Mouse (Mus musculus) kidney, embryonic 15.5 days (tissue): Measurements from ENCODE around the gene Unc13b. TPM values are rescaled to one million over a fixed set of nuclear protein-coding genes. Genes with fewer than 3 reads are reported as not detected.

Experiments
- ATAC-seq: fragments of 200-750 bp; cut with Nextera tagmentation; replicated peaks from 2 replicates; pipeline ENCODE4 v1.8.0; 2017; ENCODE audit warnings: moderate TSS enrichment; ENCODE audit not compliant: low FRiP score
- H3K27ac ChIP-seq: fragments of 300-500 bp; sonication (generic); 2 replicates; pipeline ENCODE4 v1.5.1; 2015; ENCODE audit warnings: mild to moderate bottlenecking, inconsistent platforms
- H3K27me3 ChIP-seq: fragments of 300-500 bp; sonication (generic); 2 replicates; pipeline ENCODE4 v1.6.1; 2015; ENCODE audit warnings: inconsistent platforms
- H3K36me3 ChIP-seq: fragments of 300-500 bp; sonication (generic); 2 replicates; pipeline ENCODE4 v1.6.1; 2015; ENCODE audit warnings: inconsistent platforms
- H3K4me1 ChIP-seq: fragments of 300-500 bp; sonication (generic); 2 replicates; pipeline ENCODE4 v1.6.1; 2015; ENCODE audit warnings: inconsistent platforms
- H3K4me2 ChIP-seq: fragments of 300-500 bp; sonication (generic); 2 replicates; pipeline ENCODE4 v1.6.1; 2015; ENCODE audit warnings: moderate library complexity, mild to moderate bottlenecking, inconsistent platforms
- H3K4me3 ChIP-seq: fragments of 300-500 bp; sonication (generic); replicated peaks from 2 replicates; pipeline ENCODE4 v1.5.1; 2015; ENCODE audit warnings: mild to moderate bottlenecking, inconsistent platforms
- H3K9ac ChIP-seq: fragments of 300-500 bp; sonication (generic); 2 replicates; pipeline ENCODE4 v1.6.1; 2015; ENCODE audit warnings: mild to moderate bottlenecking, inconsistent platforms
- H3K9me3 ChIP-seq: fragments of 300-500 bp; sonication (generic); replicated peaks from 2 replicates; pipeline ENCODE4 v1.6.1; 2016; ENCODE audit warnings: inconsistent platforms
- WGBS: fragments of 180-500 bp; shearing (Covaris S2); methylation state at CpG from one replicate; pipeline ENCODE4 v1.1.7; 2015; ENCODE audit warnings: mixed read lengths; 5-methylcytosine and 5-hydroxymethylcytosine counted together
- polyA plus RNA-seq: library from polyadenylated mRNA; unstranded; fragments of >200 nt; fragmentation: Nextera tagmentation; extraction: Ambion mirVana; gene quantifications from 2 replicates; pipeline ENCODE4 v1.2.1, GENCODE M21; 2015

The Unc13b gene
- polyA plus RNA-seq, 1 experiment from 2014 or later, result 8.3 TPM

- 59% methylated on average over 5 of the region's 5 CpGs for WGBS
- no peak overlapping the region for H3K27ac ChIP-seq
- no peak overlapping the region for H3K4me3 ChIP-seq
- H3K9me3 ChIP-seq, result no peaks in the 10 kb centered on the region
- no peak overlapping the region for H3K9ac ChIP-seq
- H3K4me1 ChIP-seq, result peaks cover 7% of the 10 kb centered on the region
- no peaks in the 10 kb centered on the region for H3K27me3 ChIP-seq
- no peak overlapping the region for H3K4me2 ChIP-seq
- H3K36me3 ChIP-seq, result no peaks in the 10 kb centered on the region
- no peak for ATAC-seq
These were observed 148.2 kb downstream of the Unc13b start for GRCm38 (mm10) chr4:43206989-43207388.

- Histone ChIP-seq H3K9me3 (no peaks in the 10 kb centered on the region), H3K4me1 (peaks cover 7% of the 10 kb centered on the region), H3K4me3 (peak overlapping the region; percentile 7), H3K27ac (peak overlapping the region; percentile 20; the same call in 1 of the 2 replicates), H3K36me3 (no peaks in the 10 kb centered on the region), H3K27me3 (no peaks in the 10 kb centered on the region), H3K4me2 (peak overlapping the region; percentile 52), H3K9ac (peak overlapping the region; percentile 16; the same call in 1 of the 2 replicates)
- 9% methylated on average over 8 of the region's 8 CpGs for WGBS
- no peak for ATAC-seq
These were observed 150.4 kb downstream of the Unc13b start for GRCm38 (mm10) chr4:43209081-43209579.

- H3K9me3 ChIP-seq, result no peaks in the 10 kb centered on the region
- 53% methylated on average over 6 of the region's 6 CpGs for WGBS
- no peak for ATAC-seq
These were observed 150.9 kb downstream of the Unc13b start for GRCm38 (mm10) chr4:43209673-43210072.

GRCm38 (mm10) chr4:43216491-43216890 lies 157.7 kb downstream of the Unc13b start:
- no peaks in the 10 kb centered on the region for H3K4me1 ChIP-seq
- 70% methylated on average over 3 of the region's 3 CpGs for WGBS
- no peak for ATAC-seq
- no peaks in the 10 kb centered on the region for H3K36me3 ChIP-seq
- no peak overlapping the region for H3K4me2 ChIP-seq
- H3K9me3 ChIP-seq, result no peaks in the 10 kb centered on the region
- no peak overlapping the region for H3K27ac ChIP-seq
- no peak overlapping the region for H3K4me3 ChIP-seq
- H3K9ac ChIP-seq, result no peak overlapping the region
- no peaks in the 10 kb centered on the region for H3K27me3 ChIP-seq

More at GRCm38 (mm10) chr4:43209673-43210072, 150.9 kb downstream of the Unc13b start:
- Histone ChIP-seq H3K4me3 (no peak overlapping the region), H3K4me2 (peak overlapping the region; percentile 52), H3K27me3 (no peaks in the 10 kb centered on the region), H3K9ac (0 out of 2 replicates have a peak overlapping the region, but pooled peaks have one; percentile 16), H3K27ac (no peak overlapping the region; the same call in 1 of the 2 replicates), H3K4me1 (peaks cover 7% of the 10 kb centered on the region), H3K36me3 (no peaks in the 10 kb centered on the region)

GRCm38 (mm10) chr4:43217997-43218396 lies 159.2 kb downstream of the Unc13b start:
- Histone ChIP-seq H3K9ac (no peak overlapping the region), H3K4me3 (no peak overlapping the region), H3K36me3 (no peaks in the 10 kb centered on the region), H3K4me1 (no peaks in the 10 kb centered on the region), H3K9me3 (no peaks in the 10 kb centered on the region), H3K27me3 (no peaks in the 10 kb centered on the region), H3K27ac (no peak overlapping the region), H3K4me2 (no peak overlapping the region)
- WGBS, result 96% methylated on average over 1 of the region's 1 CpGs
- no peak for ATAC-seq

GRCm38 (mm10) chr4:43231821-43232220 lies 173.1 kb downstream of the Unc13b start:
- 91% methylated on average over 3 of the region's 3 CpGs for WGBS

GRCm38 (mm10) chr4:43232985-43233384 lies 174.2 kb downstream of the Unc13b start:
- Histone ChIP-seq H3K4me3 (no peak overlapping the region), H3K36me3 (no peaks in the 10 kb centered on the region), H3K27me3 (no peaks in the 10 kb centered on the region), H3K4me1 (no peaks in the 10 kb centered on the region), H3K27ac (no peak overlapping the region), H3K9ac (no peak overlapping the region), H3K9me3 (no peaks in the 10 kb centered on the region), H3K4me2 (no peak overlapping the region)
- no peak for ATAC-seq
- WGBS, result 91% methylated on average over 1 of the region's 1 CpGs

More at GRCm38 (mm10) chr4:43231821-43232220, 173.1 kb downstream of the Unc13b start:
- Histone ChIP-seq H3K27ac (no peak overlapping the region), H3K4me1 (no peaks in the 10 kb centered on the region), H3K9ac (no peak overlapping the region), H3K4me2 (no peak overlapping the region), H3K4me3 (no peak overlapping the region), H3K9me3 (no peaks in the 10 kb centered on the region), H3K36me3 (no peaks in the 10 kb centered on the region), H3K27me3 (no peaks in the 10 kb centered on the region)
- no peak for ATAC-seq

GRCm38 (mm10) chr4:43233489-43233888 lies 174.7 kb downstream of the Unc13b start:
- WGBS, result 87% methylated on average over 6 of the region's 6 CpGs
- H3K4me2 ChIP-seq, result no peak overlapping the region
- H3K9ac ChIP-seq, result no peak overlapping the region
- no peaks in the 10 kb centered on the region for H3K9me3 ChIP-seq
- no peak for ATAC-seq
- H3K36me3 ChIP-seq, result no peaks in the 10 kb centered on the region
- H3K4me1 ChIP-seq, result no peaks in the 10 kb centered on the region
- H3K27me3 ChIP-seq, result no peaks in the 10 kb centered on the region
- no peak overlapping the region for H3K4me3 ChIP-seq
- no peak overlapping the region for H3K27ac ChIP-seq

- WGBS, result 94% methylated on average over 9 of the region's 9 CpGs
- ATAC-seq, result no peak
- no peak overlapping the region for H3K9ac ChIP-seq
- no peaks in the 10 kb centered on the region for H3K36me3 ChIP-seq
- no peaks in the 10 kb centered on the region for H3K27me3 ChIP-seq
- no peak overlapping the region for H3K27ac ChIP-seq
- H3K4me3 ChIP-seq, result no peak overlapping the region
- no peak overlapping the region for H3K4me2 ChIP-seq
- H3K4me1 ChIP-seq, result no peaks in the 10 kb centered on the region
- no peaks in the 10 kb centered on the region for H3K9me3 ChIP-seq
These were observed 178.1 kb downstream of the Unc13b start for GRCm38 (mm10) chr4:43236898-43237297.

GRCm38 (mm10) chr4:43240716-43241115 lies 182.0 kb downstream of the Unc13b start:
- no peak overlapping the region for H3K4me2 ChIP-seq
- H3K9me3 ChIP-seq, result no peaks in the 10 kb centered on the region
- H3K4me3 ChIP-seq, result no peak overlapping the region
- H3K36me3 ChIP-seq, result no peaks in the 10 kb centered on the region
- H3K4me1 ChIP-seq, result no peaks in the 10 kb centered on the region
- no peaks in the 10 kb centered on the region for H3K27me3 ChIP-seq
- H3K9ac ChIP-seq, result no peak overlapping the region
- WGBS, result 97% methylated on average over 1 of the region's 1 CpGs
- H3K27ac ChIP-seq, result no peak overlapping the region
- ATAC-seq, result no peak

GRCm38 (mm10) chr4:43244022-43244421 lies 185.3 kb downstream of the Unc13b start:
- no peaks in the 10 kb centered on the region for H3K4me1 ChIP-seq
- H3K27ac ChIP-seq, result no peak overlapping the region
- H3K36me3 ChIP-seq, result no peaks in the 10 kb centered on the region
- H3K4me3 ChIP-seq, result no peak overlapping the region
- no peak for ATAC-seq
- H3K27me3 ChIP-seq, result no peaks in the 10 kb centered on the region
- WGBS, result 36% methylated on average over 2 of the region's 2 CpGs
- no peaks in the 10 kb centered on the region for H3K9me3 ChIP-seq
- H3K4me2 ChIP-seq, result no peak overlapping the region
- no peak overlapping the region for H3K9ac ChIP-seq

- Histone ChIP-seq H3K36me3 (peaks cover 4% of the 10 kb centered on the region; the same call in 1 of the 2 replicates), H3K4me3 (no peak overlapping the region), H3K9ac (no peak overlapping the region), H3K4me2 (no peak overlapping the region), H3K4me1 (no peaks in the 10 kb centered on the region), H3K27ac (no peak overlapping the region), H3K27me3 (no peaks in the 10 kb centered on the region), H3K9me3 (no peaks in the 10 kb centered on the region)
- ATAC-seq, result no peak
- WGBS, result 84% methylated on average over 4 of the region's 4 CpGs
These were observed 187.0 kb downstream of the Unc13b start for GRCm38 (mm10) chr4:43245776-43246175.

GRCm38 (mm10) chr4:43248026-43248425 lies 189.3 kb downstream of the Unc13b start:
- no peak overlapping the region for H3K4me3 ChIP-seq
- no peaks in the 10 kb centered on the region for H3K27me3 ChIP-seq
- 69% methylated on average over 7 of the region's 7 CpGs for WGBS
- H3K4me2 ChIP-seq, result no peak overlapping the region
- H3K36me3 ChIP-seq, result peaks cover 9% of the 10 kb centered on the region; the same call in 1 of the 2 replicates
- no peak for ATAC-seq
- H3K27ac ChIP-seq, result no peak overlapping the region
- no peak overlapping the region for H3K9ac ChIP-seq
- no peaks in the 10 kb centered on the region for H3K9me3 ChIP-seq
- no peaks in the 10 kb centered on the region for H3K4me1 ChIP-seq
